Mouse (Mus musculus) forebrain, embryonic 14.5 days (tissue): ENCODE data around the gene Gli2. TPM values are rescaled to one million over a fixed set of nuclear protein-coding genes. Genes with fewer than 3 reads are reported as not detected.

Source experiments
- microRNA-seq: library from miRNA; unstranded; fragments of <30 nt; microRNA quantifications from one replicate; pipeline ENCODE4, GENCODE M21; 2016
- polyA plus RNA-seq: library from polyadenylated mRNA; unstranded; fragments of >200 nt; fragmentation: Nextera tagmentation; extraction: Ambion mirVana; gene quantifications from 2 replicates; pipeline ENCODE4 v1.2.1, GENCODE M21; 2014

The Gli2 gene
- polyA plus RNA-seq, 1 experiment from 2014 or later = 3.3 TPM

Small RNA genes lying within 50 kb of the gene (microRNA-seq; reads per million reads assigned to microRNA genes)
- gene Mir6346 = not detected
